Mouse (Mus musculus): ENCODE results near the gene Med12l.

- no peak for TF ChIP-seq ZC3H11A (IDR thresholded peaks at IDR 0.05; ENCODE audit: borderline replicate concordance, low read depth, low read length)
- no peak for TF ChIP-seq MAFK (IDR thresholded peaks at IDR 0.05; ENCODE audit: insufficient read depth, low read depth, low read length)
- TF ChIP-seq CHD2 (IDR thresholded peaks at IDR 0.05; ENCODE audit: low read depth, low read length) = no peak
- TF ChIP-seq HCFC1 (IDR thresholded peaks at IDR 0.05; ENCODE audit: borderline replicate concordance, insufficient read depth, low read length) = no peak
These were observed 292.0 kb downstream of the Med12l start for GRCm38 (mm10) chr3:59297653-59298052.

All from ES-E14 (cell line).